Mouse (Mus musculus) midbrain, postnatal 0 days (tissue): ENCODE results near the gene Pdf. TPM values are rescaled to one million over a fixed set of nuclear protein-coding genes. Genes with fewer than 3 reads are reported as not detected.

Experiments used
- ATAC-seq: fragments of 200-750 bp; cut with Nextera tagmentation; 2 replicates; pipeline ENCODE4 v1.8.0; 2017; ENCODE audit warnings: moderate number of reproducible peaks, mild to moderate bottlenecking, moderate TSS enrichment, moderate library complexity; ENCODE audit not compliant: low FRiP score
- DNase-seq: peaks from one replicate; pipeline ENCODE4 v3.0.0-alpha.2; 2015; ENCODE audit warnings: low spot score
- H3K27ac ChIP-seq: fragments of 300-500 bp; sonication (generic); 2 replicates; pipeline ENCODE4 v1.5.1; 2014; ENCODE audit warnings: low read depth, mild to moderate bottlenecking, low read length, mixed read lengths
- H3K27me3 ChIP-seq: fragments of 300-500 bp; sonication (generic); 2 replicates; pipeline ENCODE4 v1.6.1; 2014; ENCODE audit warnings: low read length, control low read depth, mixed read lengths; ENCODE audit not compliant: insufficient read depth
- H3K36me3 ChIP-seq: fragments of 300-500 bp; sonication (generic); 2 replicates; pipeline ENCODE4 v1.6.1; 2014; ENCODE audit warnings: low read length, control low read depth, mixed read lengths; ENCODE audit not compliant: insufficient read depth
- H3K4me1 ChIP-seq: fragments of 300-500 bp; sonication (generic); 2 replicates; pipeline ENCODE4 v1.6.1; 2014; ENCODE audit warnings: mild to moderate bottlenecking, control low read depth, antibody characterized with exemption, low read length, mixed read lengths; ENCODE audit not compliant: insufficient read depth
- H3K4me2 ChIP-seq: fragments of 300-500 bp; sonication (generic); 2 replicates; pipeline ENCODE4 v1.6.1; 2014; ENCODE audit warnings: low read depth, mild to moderate bottlenecking, low read length, mixed read lengths; ENCODE audit not compliant: poor library complexity, severe bottlenecking
- H3K4me3 ChIP-seq: fragments of 300-500 bp; sonication (generic); 2 replicates; pipeline ENCODE4 v1.5.1; 2014; ENCODE audit warnings: low read depth, mild to moderate bottlenecking, low read length, moderate library complexity
- H3K9ac ChIP-seq: fragments of 300-500 bp; sonication (generic); replicated peaks from 2 replicates; pipeline ENCODE4 v1.6.1; 2014; ENCODE audit warnings: mild to moderate bottlenecking, low read length, moderate library complexity, mixed read lengths; ENCODE audit not compliant: poor library complexity, severe bottlenecking
- H3K9me3 ChIP-seq: fragments of 300-500 bp; sonication (generic); 2 replicates; pipeline ENCODE4 v1.6.1; 2016; ENCODE audit warnings: low read length, control low read depth
- CTCF ChIP-seq: IDR thresholded peaks from 2 replicates; pipeline ENCODE4 v1.5.1; 2016; ENCODE audit warnings: antibody characterized with exemption, mild to moderate bottlenecking
- WGBS: fragments of 180-500 bp; shearing (Covaris S2); extraction: QIAGEN DNeasy Blood & Tissue Kit; methylation state at CpG from one replicate; pipeline ENCODE4 v1.1.7; 2014; 5-methylcytosine and 5-hydroxymethylcytosine counted together
- polyA plus RNA-seq: library from polyadenylated mRNA; unstranded; fragments of >200 nt; fragmentation: Nextera tagmentation; extraction: Ambion mirVana; gene quantifications from 2 replicates; pipeline ENCODE4 v1.2.1, GENCODE M21; 2015
- total RNA-seq: library from RNA; depleted of rRNA; stranded (reverse); fragments of >200 nt; gene quantifications from 2 replicates; pipeline ENCODE4 v1.2.3, GENCODE M21; 2014

Pdf gene
- total and polyA plus RNA-seq, 2 experiments from 2014 or later: 33.3 to 61.5 TPM

GRCm38 (mm10) chr8:107030650-107031576, 17.5 kb downstream of the Pdf start, which contains the start of gene Vps4a:
Gene Vps4a, plus strand, starts transcription at chr8:107031222.
- Histone ChIP-seq H3K36me3 (0 out of 2 replicates have a peak, but pooled peaks cover 2% of the 10 kb centered on the region), H3K4me2 (peak within 1 kb of the TSS; percentile 73), H3K27ac (peak within 1 kb of the TSS; percentile 73), H3K9ac (peak within 1 kb of the TSS; percentile 95), H3K9me3 (no peaks in the 10 kb centered on the region), H3K27me3 (no peaks in the 10 kb centered on the region), H3K4me3 (peak within 1 kb of the TSS; percentile 98), H3K4me1 (peaks cover 7% of the 10 kb centered on the region)
- ATAC-seq (peak; percentile 96), DNase-seq (peak; percentile 94)
- WGBS: 4% methylated on average over 63 of the region's 66 CpGs
- TF ChIP-seq CTCF: peak; percentile 88

GRCm38 (mm10) chr8:107030058-107030457, 18.4 kb downstream of the Pdf start:
- 76% methylated on average over 5 of the region's 5 CpGs for WGBS
- no peak overlapping the region for H3K4me2 ChIP-seq

GRCm38 (mm10) chr8:107029310-107029709, 19.1 kb downstream of the Pdf start:
- H3K27ac ChIP-seq: no peak overlapping the region
- no peak for DNase-seq
- no peaks in the 10 kb centered on the region for H3K27me3 ChIP-seq
- H3K4me2 ChIP-seq: no peak overlapping the region
- 82% methylated on average over 3 of the region's 3 CpGs for WGBS
- H3K9me3 ChIP-seq: no peaks in the 10 kb centered on the region
- no peak for ATAC-seq
- no peak overlapping the region for H3K9ac ChIP-seq
- peaks cover 7% of the 10 kb centered on the region for H3K4me1 ChIP-seq
- no peak overlapping the region for H3K4me3 ChIP-seq
- H3K36me3 ChIP-seq: 0 out of 2 replicates have a peak, but pooled peaks cover under 1% of the 10 kb centered on the region
- no peak for TF ChIP-seq CTCF

More at GRCm38 (mm10) chr8:107030058-107030457, 18.4 kb downstream of the Pdf start:
- no peaks in the 10 kb centered on the region for H3K9me3 ChIP-seq
- H3K4me3 ChIP-seq: no peak overlapping the region
- no peak overlapping the region for H3K27ac ChIP-seq
- no peak for TF ChIP-seq CTCF
- DNase-seq (no peak), ATAC-seq (no peak)
- H3K9ac ChIP-seq: no peak overlapping the region
- 0 out of 2 replicates have a peak, but pooled peaks cover 2% of the 10 kb centered on the region for H3K36me3 ChIP-seq
- H3K27me3 ChIP-seq: no peaks in the 10 kb centered on the region
- H3K4me1 ChIP-seq: peaks cover 7% of the 10 kb centered on the region

- WGBS: 95% methylated on average over 8 of the region's 8 CpGs
- Histone ChIP-seq H3K27me3 (no peaks in the 10 kb centered on the region), H3K4me1 (no peaks in the 10 kb centered on the region), H3K9ac (no peak overlapping the region), H3K4me2 (no peak overlapping the region), H3K27ac (no peak overlapping the region), H3K36me3 (no peaks in the 10 kb centered on the region), H3K9me3 (no peaks in the 10 kb centered on the region), H3K4me3 (no peak overlapping the region)
- TF ChIP-seq CTCF: no peak
- no peak for ATAC-seq
- no peak for DNase-seq
These were observed 24.9 kb downstream of the Pdf start for GRCm38 (mm10) chr8:107023479-107023878.

- Histone ChIP-seq H3K4me1 (no peaks in the 10 kb centered on the region), H3K4me2 (no peak overlapping the region), H3K27ac (no peak overlapping the region), H3K27me3 (no peaks in the 10 kb centered on the region), H3K9ac (no peak overlapping the region), H3K9me3 (no peaks in the 10 kb centered on the region), H3K36me3 (no peaks in the 10 kb centered on the region; the same call in 1 of the 2 replicates), H3K4me3 (no peak overlapping the region)
- WGBS: 96% methylated on average over 1 of the region's 1 CpGs
- DNase-seq: no peak
- no peak for TF ChIP-seq CTCF
- ATAC-seq: no peak
These were observed 33.5 kb downstream of the Pdf start for GRCm38 (mm10) chr8:107014915-107015314.

GRCm38 (mm10) chr8:107012666-107013065, 35.7 kb downstream of the Pdf start:
- ATAC-seq: no peak
- Histone ChIP-seq H3K4me1 (no peaks in the 10 kb centered on the region), H3K9ac (no peak overlapping the region), H3K4me2 (no peak overlapping the region), H3K27ac (no peak overlapping the region), H3K27me3 (no peaks in the 10 kb centered on the region), H3K36me3 (no peaks in the 10 kb centered on the region; the same call in 1 of the 2 replicates), H3K9me3 (no peaks in the 10 kb centered on the region), H3K4me3 (no peak overlapping the region)
- WGBS: 81% methylated on average over 2 of the region's 2 CpGs
- no peak for DNase-seq
- TF ChIP-seq CTCF: no peak
